Mouse (Mus musculus) megakaryocyte, embryonic 14.5 days (primary cell): ENCODE measurements at regions not wholly inside any gene's neighbourhood (a gene's known extent, or its start where the extent isn't known, plus 50 kb on each side); places are given as distances from the start of the nearest gene placed in this dataset.

Source experiments
- FLI1 ChIP-seq: IDR thresholded peaks from 2 replicates; pipeline ENCODE4 v1.6.1; 2012; ENCODE audit warnings: low read length, inconsistent platforms, mixed read lengths
- GATA1 ChIP-seq: IDR thresholded peaks from 3 replicates; pipeline ENCODE4 v1.6.1; 2012; ENCODE audit warnings: mixed read lengths, low read length, inconsistent platforms, borderline replicate concordance

DNA sequence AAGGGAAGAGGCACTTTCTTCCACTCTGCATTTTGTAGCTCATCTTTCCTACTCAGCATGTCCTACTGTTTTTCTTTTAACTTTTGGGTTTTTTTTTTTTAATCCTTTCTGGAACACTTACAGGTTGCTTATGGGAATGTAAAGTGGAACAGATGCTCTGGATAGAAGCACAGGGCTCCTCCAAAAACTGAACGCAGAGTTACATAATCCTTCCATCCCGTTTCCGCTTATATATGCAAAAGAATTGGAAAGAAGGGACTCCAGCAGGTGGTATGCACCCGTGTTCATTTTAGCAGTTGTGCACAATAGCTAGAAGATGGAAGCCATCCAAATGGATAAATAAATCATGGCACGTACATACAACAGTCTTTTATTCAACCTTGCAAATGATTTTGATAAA is 127.0 kb upstream of the Zbtb20 start:
- TF ChIP-seq GATA1 (no peak), FLI1 (no peak)
